26 mouse cellular contexts compared by ENCODE assay signal in the genomic region with DNA sequence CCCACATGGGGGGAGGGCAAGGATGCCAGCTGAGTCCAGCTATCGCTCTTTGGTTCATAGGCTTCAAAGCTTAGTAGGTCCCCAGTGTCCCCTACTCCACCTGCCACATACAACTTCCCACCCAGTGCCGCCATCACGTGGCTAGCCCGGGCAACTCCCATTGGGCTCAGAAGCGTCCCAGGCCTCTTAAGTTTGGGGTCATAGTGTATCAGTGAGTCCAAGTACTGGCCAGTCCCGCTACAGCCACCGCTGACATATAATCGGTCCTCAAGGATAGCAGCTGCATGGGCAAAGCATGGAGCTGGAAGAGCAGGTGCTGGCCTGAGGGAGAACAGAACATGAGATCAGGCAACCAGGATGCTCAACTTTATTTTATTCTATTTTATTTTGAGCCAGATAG.
"Had no signal": no experiment of that assay in that cellular context is flagged by ENCODE, and none has a peak within 500 bp of the region (broad histone marks: within the 10 kb centered on the region; RNA-seq: fewer than 3 reads in every experiment).

No protein-coding gene starts in this region.

- H3K4me2 ChIP-seq: heart, embryonic 12.5 days; hindbrain, embryonic 12.5 days; hindbrain, embryonic 14.5 days; intestine, embryonic 15.5 days; limb, embryonic 12.5 days; liver, embryonic 11.5 days; liver, embryonic 13.5 days had no signal

- DNase-seq: gastrocnemius, adult 2 months; gastrocnemius, postnatal 10 days; gastrocnemius, postnatal 25 days; heart, adult 2 months; heart, postnatal 10 days; heart, postnatal 4 days; kidney, adult 18-20 months; kidney, adult 8-10 months; kidney, postnatal 10 days; kidney, postnatal 25 days; kidney, postnatal 4 days; liver; liver, embryonic 13.5 days had no signal

- ATAC-seq: hindbrain, embryonic 16.5 days; inflammation-experienced regulatory T-cells, adult 6 months; intestine, embryonic 15.5 days; intestine, postnatal 0 days had no signal

- H3K9ac ChIP-seq: heart, embryonic 12.5 days; hindbrain, embryonic 12.5 days; hindbrain, embryonic 14.5 days; intestine, embryonic 15.5 days; limb, embryonic 12.5 days; liver, embryonic 13.5 days had no signal

- H3K4me3 ChIP-seq: heart, adult 2 months; heart, embryonic 12.5 days; hindbrain, embryonic 10.5 days; hindbrain, embryonic 12.5 days; intestine, embryonic 15.5 days; layer of hippocampus, adult 2 months; left cerebral cortex, adult 2 months; limb, embryonic 10.5 days; limb, embryonic 12.5 days; liver, embryonic 13.5 days had no signal

- H3K27ac ChIP-seq: gastrocnemius, adult 2 months; heart, adult 2 months; hindbrain, embryonic 10.5 days; hindbrain, embryonic 12.5 days; hindbrain, embryonic 14.5 days; intestine, embryonic 15.5 days; layer of hippocampus, adult 2 months; left cerebral cortex, adult 2 months; limb, embryonic 10.5 days; limb, embryonic 12.5 days; liver, embryonic 13.5 days had no signal

- H3K9me3 ChIP-seq: hindbrain, embryonic 12.5 days; intestine, embryonic 15.5 days; limb, embryonic 10.5 days; limb, embryonic 12.5 days; liver, embryonic 13.5 days had no signal

- H3K36me3 ChIP-seq: heart, embryonic 12.5 days; hindbrain, embryonic 10.5 days; hindbrain, embryonic 12.5 days; intestine, embryonic 15.5 days; limb, embryonic 10.5 days; limb, embryonic 12.5 days; liver, embryonic 13.5 days had no signal

- H3K27me3 ChIP-seq: intestine, embryonic 15.5 days had no signal
